Mouse (Mus musculus) mature B cell (primary cell): Measurements from ENCODE around the gene Slc2a9.
"Not testable (repeated sequence)": the region's sequence is repeated elsewhere in the genome, so short reads cannot be mapped to it uniquely, and the experiment has no call there.

Source experiments
- in situ Hi-C: fragments of 300-500 bp; cut with MboI; formaldehyde crosslinking; loops from 2 replicates; pipeline ENCODE4 v1.14.3; 2019

Slc2a9 gene

GRCm38 (mm10) chr5:38504116-38504515 lies 1.2 kb upstream of the Slc2a9 start:
- in situ Hi-C loops = loop anchor here (25.0 kb wide), 1 partner anchor 192 kb away; the partner anchor contains the start of gene Drd5

GRCm38 (mm10) chr5:38500043-38500442 lies 2.9 kb downstream of the Slc2a9 start:
- in situ Hi-C loops = loop anchor here (25.0 kb wide), 1 partner anchor 188 kb away; the partner anchor contains the start of gene Drd5

GRCm38 (mm10) chr5:38499316-38499811 lies 3.6 kb downstream of the Slc2a9 start:
- in situ Hi-C loops = no loop called here

GRCm38 (mm10) chr5:38498479-38498878 lies 4.5 kb downstream of the Slc2a9 start:
- in situ Hi-C loops = no loop called here

GRCm38 (mm10) chr5:38496491-38497057 lies 6.4 kb downstream of the Slc2a9 start:
- in situ Hi-C loops = no loop called here

GRCm38 (mm10) chr5:38493890-38494289 lies 9.1 kb downstream of the Slc2a9 start:
- in situ Hi-C loops = no loop called here

GRCm38 (mm10) chr5:38491763-38492162 lies 11.2 kb downstream of the Slc2a9 start:
- in situ Hi-C loops = no loop called here

- in situ Hi-C loops = no loop called here
Observed at GRCm38 (mm10) chr5:38489739-38490138, 13.2 kb downstream of the Slc2a9 start.

- in situ Hi-C loops = no loop called here
Observed at GRCm38 (mm10) chr5:38488673-38489615, 14.0 kb downstream of the Slc2a9 start.

GRCm38 (mm10) chr5:38488026-38488425 lies 14.9 kb downstream of the Slc2a9 start:
- in situ Hi-C loops = no loop called here

GRCm38 (mm10) chr5:38487247-38487646 lies 15.7 kb downstream of the Slc2a9 start:
- in situ Hi-C loops = no loop called here

- in situ Hi-C loops = no loop called here
Observed at GRCm38 (mm10) chr5:38485946-38486345, 17.0 kb downstream of the Slc2a9 start.

- in situ Hi-C loops = no loop called here
Observed at GRCm38 (mm10) chr5:38483518-38484110, 19.3 kb downstream of the Slc2a9 start.

- in situ Hi-C loops = no loop called here
Observed at GRCm38 (mm10) chr5:38480822-38481707, 21.9 kb downstream of the Slc2a9 start.

GRCm38 (mm10) chr5:38479908-38480725 lies 22.8 kb downstream of the Slc2a9 start:
- in situ Hi-C loops = no loop called here

- in situ Hi-C loops = not testable (repeated sequence)
Observed at GRCm38 (mm10) chr5:38479545-38479907, 23.4 kb downstream of the Slc2a9 start.

- in situ Hi-C loops = no loop called here
Observed at GRCm38 (mm10) chr5:38479027-38479426, 23.9 kb downstream of the Slc2a9 start.

- in situ Hi-C loops = no loop called here
Observed at GRCm38 (mm10) chr5:38477731-38478445, 25.1 kb downstream of the Slc2a9 start.

- in situ Hi-C loops = no loop called here
Observed at GRCm38 (mm10) chr5:38476861-38477565, 25.9 kb downstream of the Slc2a9 start.
